Comparison of ENCODE assay signal across 21 mouse cellular contexts in genomic region chr2:36224599-36224998, GRCm38 (mm10). TPM values are rescaled to one million over a fixed set of nuclear protein-coding genes. Genes with fewer than 3 reads are reported as not detected.
DNase-seq lines count a peak whose midpoint lies in the region; ATAC-seq and TF ChIP-seq lines count a peak whose summit lies in the region.
"Had no signal": no experiment of that assay in that cellular context is flagged by ENCODE, and none has a peak within 500 bp of the region (broad histone marks: within the 10 kb centered on the region; RNA-seq: fewer than 3 reads in every experiment).

No protein-coding gene starts in this region.

- H3K4me3 ChIP-seq in kidney, embryonic 16.5 days (ENCODE audit: low read length), result no peak overlapping the region
- H3K4me3 ChIP-seq in kidney, adult 2 months (ENCODE audit: insufficient read depth, low read depth, low read length), result no peak overlapping the region
- H3K4me3 ChIP-seq in myocyte, result peak overlapping the region; percentile 23
- no peak overlapping the region for H3K4me3 ChIP-seq in midbrain, embryonic 10.5 days
- H3K4me3 ChIP-seq: forebrain, embryonic 15.5 days; heart, embryonic 10.5 days; limb, embryonic 10.5 days; liver, embryonic 12.5 days; neural tube, embryonic 12.5 days had no signal

- H3K4me2 ChIP-seq in kidney, embryonic 16.5 days (replicated peaks; ENCODE audit: low read depth, low read length), result no peak overlapping the region
- peak overlapping the region; percentile 86 for H3K4me2 ChIP-seq in myocyte (ENCODE audit: low read depth)
- H3K4me2 ChIP-seq: forebrain, embryonic 15.5 days; liver, embryonic 12.5 days; midbrain, embryonic 11.5 days; neural tube, embryonic 12.5 days had no signal

- ATAC-seq in kidney, embryonic 16.5 days (ENCODE audit: low FRiP score, low TSS enrichment), result peak; percentile 43; the same call in 1 of the 2 replicates
- ATAC-seq: forebrain, embryonic 15.5 days; liver, embryonic 12.5 days had no signal

- H3K79me2 ChIP-seq in myocyte (ENCODE audit: control insufficient read depth, insufficient read depth), result no peaks in the 10 kb centered on the region

- no peaks in the 10 kb centered on the region for H3K36me3 ChIP-seq in kidney, embryonic 16.5 days (ENCODE audit: insufficient read depth, low read length)
- H3K36me3 ChIP-seq in kidney, adult 2 months (ENCODE audit: control insufficient read depth, insufficient read depth, low read length), result no peaks in the 10 kb centered on the region
- H3K36me3 ChIP-seq in myocyte (ENCODE audit: control insufficient read depth, insufficient read depth), result no peaks in the 10 kb centered on the region
- H3K36me3 ChIP-seq in midbrain, embryonic 10.5 days, result no peaks in the 10 kb centered on the region
- H3K36me3 ChIP-seq: forebrain, embryonic 15.5 days; heart, embryonic 10.5 days; limb, embryonic 10.5 days; liver, embryonic 12.5 days; neural tube, embryonic 12.5 days had no signal

- peaks cover 6% of the 10 kb centered on the region; the same call in 1 of the 2 replicates for H3K4me1 ChIP-seq in kidney, embryonic 16.5 days (ENCODE audit: insufficient read depth, low read length)
- H3K4me1 ChIP-seq in kidney, adult 2 months (ENCODE audit: control insufficient read depth, insufficient read depth, low read length), result no peaks in the 10 kb centered on the region
- H3K4me1 ChIP-seq in midbrain, embryonic 10.5 days, result no peaks in the 10 kb centered on the region
- H3K4me1 ChIP-seq: forebrain, embryonic 15.5 days; limb, embryonic 10.5 days; neural tube, embryonic 12.5 days had no signal

- H3K9me3 ChIP-seq in kidney, embryonic 16.5 days (ENCODE audit: low read length), result no peaks in the 10 kb centered on the region
- H3K9me3 ChIP-seq in midbrain, embryonic 10.5 days (replicated peaks), result no peaks in the 10 kb centered on the region
- H3K9me3 ChIP-seq: forebrain, embryonic 15.5 days; heart, embryonic 10.5 days; limb, embryonic 10.5 days; liver, embryonic 12.5 days; neural tube, embryonic 12.5 days had no signal

- 4% methylated on average over 2 of the region's 2 CpGs for WGBS in kidney, embryonic 16.5 days
- WGBS in kidney, adult 2 months, result 26% methylated on average over 2 of the region's 2 CpGs
- WGBS in midbrain, embryonic 10.5 days, result 42% methylated on average over 2 of the region's 2 CpGs

- TF ChIP-seq CTCF in kidney, adult 2 months (conservative IDR thresholded peaks at IDR 0.05; ENCODE audit: insufficient read depth, insufficient read length, low read depth, low read length), result no peak

- no peaks in the 10 kb centered on the region for H3K27me3 ChIP-seq in kidney, embryonic 16.5 days (ENCODE audit: insufficient read depth, low read length)
- no peaks in the 10 kb centered on the region for H3K27me3 ChIP-seq in kidney, adult 2 months (replicated peaks; ENCODE audit: control insufficient read depth, insufficient read depth, low read length)
- H3K27me3 ChIP-seq in myocyte (ENCODE audit: control insufficient read depth, insufficient read depth, insufficient read length), result no peaks in the 10 kb centered on the region
- H3K27me3 ChIP-seq in midbrain, embryonic 10.5 days (ENCODE audit: low read depth, poor library complexity, severe bottlenecking), result peaks cover 9% of the 10 kb centered on the region
- H3K27me3 ChIP-seq: forebrain, embryonic 15.5 days had no signal

- H3ac ChIP-seq in myocyte (ENCODE audit: control insufficient read depth, insufficient read length), result no peak overlapping the region

- no peak overlapping the region for H3K9ac ChIP-seq in kidney, embryonic 16.5 days (replicated peaks; ENCODE audit: low read length)
- H3K9ac ChIP-seq: forebrain, embryonic 15.5 days; liver, embryonic 12.5 days; neural tube, embryonic 12.5 days had no signal

- TF ChIP-seq POLR2A in kidney, adult 2 months (IDR thresholded peaks at IDR 0.05; ENCODE audit: low read depth, low read length), result no peak
- no peak for TF ChIP-seq POLR2A in myocyte (IDR thresholded peaks at IDR 0.05; ENCODE audit: insufficient read length, low read depth)

- no peak for DNase-seq in kidney, adult 2 months
- DNase-seq in lung, postnatal 10 days, result peak; percentile 31
- DNase-seq in lung, postnatal 14 days, result no peak
- DNase-seq in MN1 (ENCODE audit: low spot score), result peak; percentile 51
- DNase-seq in midbrain, embryonic 10.5 days (ENCODE audit: low spot score), result no peak
- no peak for DNase-seq in thymus, postnatal 25 days
- DNase-seq: adrenal gland, adult 8-10 months; cerebellum, adult 9-11 months; embryo, embryonic 11 days; heart, postnatal 10 days; kidney, adult 18-20 months; thymus, postnatal 14 days had no signal

- H3K27ac ChIP-seq in kidney, embryonic 16.5 days (ENCODE audit: low read length), result no peak overlapping the region
- no peak overlapping the region for H3K27ac ChIP-seq in kidney, adult 2 months (ENCODE audit: insufficient read depth, low read depth, low read length)
- no peak overlapping the region for H3K27ac ChIP-seq in midbrain, embryonic 10.5 days (replicated peaks)
- H3K27ac ChIP-seq: forebrain, embryonic 15.5 days; heart, embryonic 10.5 days; limb, embryonic 10.5 days; liver, embryonic 12.5 days; macrophage; neural tube, embryonic 12.5 days had no signal

TF ChIP-seq in myocyte, 11 proteins besides CTCF, POLR2A, EP300 and RAD21:
- TF ChIP-seq MYOG (IDR thresholded peaks at IDR 0.05; ENCODE audit: control insufficient read depth in 1 of 3, insufficient read depth in 1 of 3, insufficient read length in 2 of 3, low read depth in 2 of 3), result peak in 1 of 3 experiments; percentile 73
- no peak for TF ChIP-seq TCF12 (IDR thresholded peaks at IDR 0.05; ENCODE audit: insufficient read depth, poor library complexity, severe bottlenecking)
- no peak for TF ChIP-seq SRF (IDR thresholded peaks at IDR 0.05; ENCODE audit: control insufficient read depth, insufficient read length, low read depth)
- peak; percentile 97 for TF ChIP-seq USF1 (IDR thresholded peaks at IDR 0.05; ENCODE audit: low read depth)
- peak in 2 of 3 experiments; percentile 23 to 38 for TF ChIP-seq MYOD1 (IDR thresholded peaks at IDR 0.05; ENCODE audit: control insufficient read depth in 1 of 3, insufficient read length in 2 of 3, low read depth in 2 of 3)

RNA-seq across cellular contexts. Expression of gene Ptgs1, which starts 5.6 kb away (rescaled TPM):
- polyA plus RNA-seq in kidney, embryonic 16.5 days (2015; fragmentation: Nextera tagmentation; extraction: Ambion mirVana), result 39.9 and 40.1 TPM in 2 replicates
- 25.6 and 28.2 TPM in 2 replicates for polyA plus RNA-seq in kidney, adult 2 months (2012; rRNA removed)
- polyA plus RNA-seq in myocyte (2012; fragmentation: generic; extraction: Trizol), result 122 TPM
- polyA plus RNA-seq in midbrain, embryonic 10.5 days (2016; fragmentation: Nextera tagmentation; extraction: Ambion mirVana), result 3.6 and 4.7 TPM in 2 replicates

Comparison
In these comparisons a context has a peak if more than half of its experiments do, and no peak if none do; other contexts are left out.
1. DNase-seq: peak in lung, postnatal 10 days (single experiment) and MN1 (single experiment); none in kidney, adult 2 months (single experiment), lung, postnatal 14 days (single experiment), midbrain, embryonic 10.5 days (single experiment) and thymus, postnatal 25 days (single experiment).